Mouse (Mus musculus): ENCODE results near the gene Ankrd11. TPM values are rescaled to one million over a fixed set of nuclear protein-coding genes. Genes with fewer than 3 reads are reported as not detected.

The Ankrd11 gene
- total RNA-seq, 2 experiments from 2014 or later: 69.2 to 76.4 TPM

DNA sequence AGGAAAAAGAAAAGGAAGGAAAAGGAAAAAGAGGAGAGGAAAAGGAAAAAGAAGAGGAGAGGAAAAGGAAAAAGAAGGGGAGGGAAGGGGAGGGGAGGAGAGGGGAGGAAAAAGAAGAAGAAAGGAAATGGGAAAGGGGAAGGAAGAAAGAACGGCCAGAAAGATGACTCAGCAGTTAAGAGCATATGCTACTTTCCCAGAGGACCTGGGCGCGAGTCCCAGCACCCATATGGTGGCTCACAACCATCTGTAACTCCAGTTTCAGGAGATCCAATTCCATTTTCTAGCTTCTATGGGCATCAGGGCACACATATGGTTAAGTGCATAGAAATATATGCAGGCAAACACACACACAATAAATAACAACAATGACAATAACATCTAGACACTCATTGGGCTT is 73.9 kb downstream of the Ankrd11 start:
- no peak for ATAC-seq (replicated peaks; ENCODE audit: poor library complexity)

DNA sequence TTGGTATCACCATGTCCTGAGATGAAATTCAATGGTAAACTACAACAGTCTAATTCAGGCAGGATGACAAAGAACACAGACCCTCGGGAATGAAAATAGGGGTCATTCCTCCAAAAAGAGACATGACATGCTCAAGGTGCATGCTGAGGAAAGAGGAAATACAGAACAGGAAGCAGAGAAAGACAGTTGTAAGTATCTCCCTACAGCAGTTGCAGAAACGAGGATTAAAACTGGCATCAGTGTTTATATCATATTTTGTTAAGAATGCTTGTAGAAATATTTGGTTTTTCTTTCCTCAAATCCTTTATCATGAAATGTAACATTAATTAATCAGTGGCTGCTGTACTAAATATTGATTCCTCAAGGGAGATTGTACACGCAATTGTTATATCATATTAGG is 75.4 kb downstream of the Ankrd11 start:
- no peak for ATAC-seq (replicated peaks; ENCODE audit: poor library complexity)

DNA sequence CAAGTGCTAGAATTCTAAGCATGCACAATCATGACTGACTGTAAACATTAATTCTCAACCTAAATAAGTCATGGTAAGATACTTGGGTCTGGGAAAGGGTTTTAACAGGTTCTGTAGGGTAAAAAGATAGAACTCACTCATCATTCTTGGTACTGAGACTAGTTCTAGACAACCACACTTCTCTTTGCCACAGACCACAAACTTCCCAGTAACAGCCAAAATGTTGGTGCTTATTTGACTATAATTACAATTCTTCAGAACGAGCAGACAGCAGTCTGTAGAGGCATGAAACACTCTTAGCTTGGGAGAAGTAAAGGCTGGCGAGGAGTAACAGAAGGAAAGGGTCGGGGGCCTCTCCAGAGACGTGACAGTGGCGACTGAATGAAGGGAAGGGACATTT is 80.0 kb downstream of the Ankrd11 start:
- no peak for ATAC-seq (replicated peaks; ENCODE audit: poor library complexity)

DNA sequence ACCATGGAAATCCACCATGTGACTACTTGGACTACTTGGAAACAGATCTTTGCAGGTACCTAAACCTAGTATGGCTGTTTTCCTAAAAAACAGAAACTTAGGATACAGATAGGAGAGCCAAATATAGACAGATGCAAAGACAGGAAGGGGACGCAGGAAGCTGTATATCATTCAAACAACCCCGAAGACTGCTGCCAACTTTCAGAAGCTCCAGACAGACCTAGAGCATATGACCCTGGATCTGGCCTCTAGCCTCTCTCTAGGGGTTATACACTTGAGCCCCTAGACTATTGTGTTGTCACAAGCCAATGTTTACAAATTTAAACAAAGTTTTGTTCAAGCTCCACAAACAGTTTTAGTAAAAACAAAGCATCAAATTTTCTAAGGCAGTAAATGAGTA is 80.6 kb downstream of the Ankrd11 start:
- no peak for ATAC-seq (replicated peaks; ENCODE audit: poor library complexity)

DNA sequence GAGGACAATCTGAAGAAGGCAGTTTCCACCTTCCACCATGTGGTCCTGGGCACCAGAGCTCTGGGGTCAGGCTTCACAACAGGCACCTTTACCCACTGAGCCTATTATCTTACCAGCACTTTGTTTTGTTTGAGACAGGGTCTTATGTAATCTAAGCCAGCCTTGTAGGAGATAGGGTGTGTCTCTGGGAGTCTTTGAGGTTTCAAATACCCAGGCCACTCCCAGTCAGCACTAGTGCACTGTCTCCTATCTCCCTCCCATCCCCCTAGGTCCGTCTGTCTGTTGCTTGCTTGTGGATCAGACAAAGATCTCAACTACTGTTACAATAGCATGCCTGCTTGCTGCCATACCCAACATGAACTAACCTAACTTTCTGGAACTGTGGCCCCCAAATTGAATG is 81.1 kb downstream of the Ankrd11 start:
- ATAC-seq (replicated peaks; ENCODE audit: poor library complexity): peak; percentile 91

DNA sequence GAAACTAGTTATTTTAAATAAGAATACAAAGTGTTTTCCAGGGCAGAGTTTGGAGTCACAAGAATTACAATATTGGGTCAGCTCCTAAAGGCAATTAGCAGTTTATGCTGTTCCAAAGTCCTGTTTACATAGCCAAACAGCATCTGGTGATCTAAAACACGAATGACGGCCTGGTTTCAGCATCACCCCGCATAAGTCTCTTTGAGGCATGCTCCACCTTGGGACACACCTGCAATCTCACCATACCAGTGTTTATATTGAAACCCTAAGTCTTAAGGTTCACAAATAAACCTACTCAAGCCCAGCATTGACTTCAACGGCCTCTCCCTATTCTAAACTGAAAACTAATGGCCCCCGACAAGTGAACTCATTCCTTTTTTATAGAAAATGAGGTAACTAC is 81.8 kb downstream of the Ankrd11 start:
- ATAC-seq (replicated peaks; ENCODE audit: poor library complexity): no peak

DNA sequence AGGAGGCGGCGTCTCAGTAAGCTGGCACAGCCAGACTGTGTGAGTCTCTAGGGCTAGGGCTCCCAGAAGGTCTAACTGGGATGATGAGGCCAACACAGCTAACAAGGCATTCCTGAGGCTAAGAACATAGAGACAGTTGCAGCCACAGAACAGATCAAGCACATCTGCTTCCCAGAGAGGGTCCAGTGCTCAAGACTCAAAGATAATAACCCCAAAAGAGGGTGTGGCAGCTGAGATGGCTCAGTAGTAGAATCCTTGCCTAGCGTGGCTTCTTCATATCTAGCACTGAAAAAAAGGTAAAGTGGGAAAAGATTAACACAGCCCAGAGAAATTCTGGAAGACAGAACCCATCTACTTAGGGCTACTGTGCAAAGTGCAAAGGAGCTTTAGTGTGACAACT is 86.1 kb downstream of the Ankrd11 start:
- peak; percentile 35 for ATAC-seq (replicated peaks; ENCODE audit: poor library complexity)

DNA sequence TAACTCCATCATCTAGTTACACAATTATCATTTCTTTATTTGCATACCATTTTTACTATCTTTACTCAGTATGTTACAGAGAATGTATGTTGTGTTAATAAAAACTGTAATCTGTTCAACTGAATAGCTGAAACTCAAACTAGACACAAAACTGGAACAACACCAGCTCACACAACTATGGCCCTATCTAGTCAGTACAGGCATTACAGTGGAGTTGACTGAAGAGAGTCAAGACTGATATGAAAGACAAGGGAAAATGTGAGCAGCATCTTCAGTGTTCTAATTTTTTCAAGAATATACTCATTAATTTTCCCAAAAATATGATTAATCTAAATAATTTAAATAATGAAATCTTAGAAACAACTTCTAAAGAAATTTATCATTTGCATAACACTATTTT is 86.9 kb downstream of the Ankrd11 start:
- ATAC-seq (replicated peaks; ENCODE audit: poor library complexity): peak; percentile 29

DNA sequence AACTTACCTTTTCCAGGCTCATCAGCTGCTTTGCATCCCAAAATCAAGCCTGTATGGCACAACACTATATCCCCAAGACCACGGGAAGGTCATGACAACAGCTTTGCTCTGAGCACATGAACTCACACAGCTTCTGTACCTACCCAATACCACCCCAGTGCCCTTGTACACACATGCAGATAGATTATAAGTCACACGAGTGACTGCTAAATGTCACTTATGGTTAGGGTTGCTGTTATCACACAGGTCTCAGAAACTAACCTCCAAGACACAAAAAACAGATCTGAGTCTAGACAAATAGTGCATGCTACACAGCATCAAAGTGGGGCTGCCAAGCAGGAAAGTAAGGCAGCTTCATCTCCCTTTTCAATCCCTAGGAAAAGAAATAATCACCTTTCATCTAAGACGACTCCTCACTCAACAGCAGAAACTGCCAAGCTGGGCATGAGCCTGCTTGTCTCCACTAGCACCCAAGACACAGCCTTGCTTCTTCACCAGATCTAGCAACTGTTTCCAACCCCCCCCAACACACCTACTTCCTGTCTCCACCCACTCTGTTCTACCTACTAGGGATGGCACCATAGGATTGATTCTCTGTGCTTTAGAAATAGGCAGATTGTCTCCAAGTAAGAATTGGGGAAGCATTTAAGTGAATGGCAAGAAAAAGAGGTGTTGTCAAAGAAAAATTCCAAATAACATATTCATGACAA is 87.8 kb downstream of the Ankrd11 start:
- ATAC-seq (replicated peaks; ENCODE audit: poor library complexity): peak; percentile 33

DNA sequence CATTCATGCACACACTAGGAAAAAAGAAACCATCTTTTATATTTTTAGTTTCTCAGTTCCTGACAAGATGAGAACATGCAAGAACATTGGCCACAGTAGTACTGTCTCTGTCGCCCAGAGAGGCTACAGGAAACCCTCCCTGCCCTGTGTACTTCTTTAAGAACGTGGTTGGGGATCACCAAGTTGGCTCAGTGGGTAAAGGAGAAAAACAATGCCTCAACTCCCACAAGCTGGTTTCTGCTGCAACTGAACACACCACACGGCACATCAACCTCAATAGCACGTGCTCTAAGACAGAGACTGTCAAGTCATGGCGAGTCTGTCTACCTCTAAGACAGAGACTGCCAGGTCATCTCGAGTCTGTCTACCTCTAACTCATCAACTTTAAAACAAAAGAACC is 89.0 kb downstream of the Ankrd11 start:
- peak; percentile 32 for ATAC-seq (replicated peaks; ENCODE audit: poor library complexity)

DNA sequence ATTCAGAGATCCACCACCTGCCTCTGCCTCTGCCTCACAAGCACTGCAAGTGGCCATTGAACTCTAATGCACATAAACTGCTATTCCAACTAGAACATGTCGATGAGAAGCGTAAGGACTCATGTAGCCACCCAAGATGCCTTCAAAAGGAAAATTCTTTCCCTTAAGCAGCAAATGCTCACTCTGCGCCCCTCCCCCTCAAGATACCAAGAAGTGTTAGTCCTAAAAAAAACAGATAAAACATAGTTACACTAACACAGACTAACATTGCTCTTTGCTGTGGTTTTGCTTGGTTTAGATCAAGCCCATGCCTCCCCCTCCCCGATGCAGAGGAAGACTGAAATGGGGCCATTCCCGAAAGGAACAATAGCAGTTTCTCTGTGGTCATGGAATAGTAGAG is 90.6 kb downstream of the Ankrd11 start:
- no peak for ATAC-seq (replicated peaks; ENCODE audit: poor library complexity)

DNA sequence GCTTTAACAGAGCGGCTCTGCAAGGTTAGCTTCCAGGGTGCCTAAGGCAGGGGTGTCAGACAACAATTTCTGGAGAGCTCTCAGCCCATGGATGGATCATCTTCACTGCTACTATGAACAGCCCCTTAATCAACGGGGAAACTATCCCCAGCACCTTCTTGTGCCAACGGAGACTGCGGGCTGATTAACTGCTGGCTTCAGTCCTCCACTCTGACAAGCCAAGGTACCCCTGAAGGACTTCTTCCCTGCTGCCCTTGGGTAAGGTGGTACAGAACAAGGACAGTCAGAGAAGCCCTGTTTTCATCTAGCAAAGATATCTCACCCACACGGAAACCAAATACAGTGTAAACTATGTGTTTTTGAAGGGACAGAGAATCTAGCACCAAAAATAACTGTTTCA is 92.4 kb downstream of the Ankrd11 start:
- no peak for ATAC-seq (replicated peaks; ENCODE audit: poor library complexity)

DNA sequence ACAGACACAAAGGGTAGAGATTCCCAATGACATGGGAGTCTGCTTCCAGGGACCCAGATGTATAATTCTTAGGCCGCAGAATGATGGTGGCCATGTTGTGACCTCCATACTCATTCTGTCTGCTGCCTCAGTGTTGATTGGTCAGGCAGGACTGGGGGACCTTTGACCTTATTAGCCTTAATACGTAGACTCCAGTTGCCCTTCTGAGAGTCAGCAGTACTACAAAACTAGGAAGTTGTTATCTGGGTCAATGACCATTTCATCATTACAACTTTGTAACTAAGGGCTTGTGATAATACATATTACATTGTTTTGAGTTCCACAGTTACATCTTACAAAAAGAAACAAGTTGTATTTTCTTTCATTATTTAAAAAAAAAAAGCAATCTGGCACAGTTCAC is 96.3 kb downstream of the Ankrd11 start:
- ATAC-seq (replicated peaks; ENCODE audit: poor library complexity): no peak

DNA sequence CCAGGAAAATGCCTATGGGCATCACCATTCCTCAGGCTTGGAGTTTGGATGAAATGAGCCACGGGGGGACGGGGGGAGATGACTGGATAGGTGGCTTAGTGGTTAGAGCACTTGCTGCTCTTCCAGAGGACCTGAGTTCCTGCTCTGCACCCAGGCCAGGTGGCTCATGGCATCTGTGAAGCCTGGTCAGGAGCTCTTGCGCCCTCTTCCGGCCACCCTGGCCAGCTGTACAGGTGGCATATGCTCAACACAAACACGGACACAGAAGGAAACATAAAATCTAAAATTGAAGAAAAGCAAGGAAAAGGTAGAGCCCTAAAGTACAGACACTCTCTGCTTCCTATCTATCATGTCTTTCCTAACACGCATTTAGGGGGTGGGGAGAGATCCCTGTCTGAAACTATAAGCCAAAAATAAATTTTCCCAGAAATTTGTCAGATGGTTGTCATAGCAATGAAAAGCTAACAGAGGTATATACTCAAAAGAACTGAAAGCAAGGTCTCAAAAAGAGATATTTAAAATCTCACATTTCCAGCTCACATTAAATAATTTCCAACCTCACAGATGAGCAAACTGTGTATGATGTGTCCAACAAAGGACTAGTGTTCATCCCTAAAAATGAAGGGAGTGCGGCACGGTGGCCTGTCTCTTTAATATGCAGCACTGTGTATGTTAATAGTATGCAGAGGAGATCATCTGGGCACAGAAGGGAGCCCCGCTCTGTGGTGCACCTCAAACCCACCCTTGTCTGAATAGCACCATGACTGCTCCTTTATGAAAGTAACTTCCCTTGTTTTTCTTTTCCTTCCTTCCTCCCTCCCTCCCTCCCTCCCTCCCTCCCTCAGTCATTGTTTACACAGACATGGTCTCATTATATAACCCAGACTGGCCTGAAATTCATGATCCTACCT is 99.0 kb downstream of the Ankrd11 start:
- ATAC-seq (replicated peaks; ENCODE audit: poor library complexity): 0 out of 2 replicates have a peak, but pooled peaks have one; percentile 51

DNA sequence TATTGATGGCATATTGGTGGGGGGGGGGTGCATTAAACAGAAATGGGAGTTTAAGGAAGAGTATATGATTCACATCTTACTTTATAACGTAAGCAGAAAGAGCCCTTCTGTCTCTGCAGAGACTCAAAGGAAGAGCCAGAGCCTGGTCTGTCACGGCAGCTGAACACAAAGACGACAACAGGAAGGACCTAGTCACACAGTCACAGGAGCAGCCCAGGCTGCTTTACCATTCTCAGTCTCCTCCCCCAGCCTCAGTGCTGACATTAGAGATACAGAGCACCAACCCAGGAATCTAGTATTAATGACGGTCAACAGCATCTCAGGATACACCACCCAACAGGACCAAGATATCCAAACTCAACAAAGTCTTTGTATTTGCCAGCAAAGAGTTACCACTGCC is 103.5 kb downstream of the Ankrd11 start:
- ATAC-seq (replicated peaks; ENCODE audit: poor library complexity): no peak

DNA sequence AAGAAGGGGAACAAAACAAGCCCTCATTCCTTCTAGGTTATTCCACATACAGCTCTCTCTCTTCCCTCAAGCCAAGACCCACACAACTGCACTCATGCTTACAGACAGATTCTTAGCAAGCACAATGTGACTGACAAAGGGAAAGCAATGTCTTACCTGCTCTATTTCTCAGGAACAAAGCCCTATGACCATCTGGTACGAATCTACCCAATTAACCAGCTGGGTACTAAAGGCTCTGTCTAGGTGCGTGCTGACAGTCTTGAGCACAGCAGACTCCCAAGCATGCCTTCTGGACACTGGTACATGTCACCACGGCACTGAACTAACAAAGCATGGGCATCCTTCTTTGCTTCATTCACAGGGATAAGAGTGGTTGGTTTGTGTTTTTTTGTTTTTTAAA is 103.9 kb downstream of the Ankrd11 start:
- no peak for ATAC-seq (replicated peaks; ENCODE audit: poor library complexity)

DNA sequence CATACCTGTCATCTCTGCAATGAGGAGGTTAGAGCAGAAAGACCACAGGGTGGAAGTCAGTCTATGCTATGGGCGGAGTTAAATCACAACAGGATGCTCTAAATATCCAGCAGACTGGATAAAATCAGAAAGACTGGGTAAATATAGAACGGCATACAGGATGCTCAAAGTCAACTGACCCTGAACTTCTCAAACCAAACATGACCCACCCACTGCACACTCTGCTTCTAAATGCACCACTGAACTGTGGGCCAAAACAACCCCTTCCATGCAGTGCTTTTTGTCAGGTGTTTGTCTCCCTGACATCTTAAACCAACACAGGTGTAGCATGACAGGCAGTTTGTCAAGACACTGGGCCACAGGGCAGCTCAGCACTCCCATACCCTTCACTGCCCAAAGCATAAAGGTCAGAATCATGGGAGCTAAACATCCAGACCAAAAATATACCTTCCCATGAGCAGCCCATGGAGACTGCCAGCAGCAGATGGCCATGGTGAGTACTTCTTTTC is 104.5 kb downstream of the Ankrd11 start:
- ATAC-seq (replicated peaks; ENCODE audit: poor library complexity): no peak

DNA sequence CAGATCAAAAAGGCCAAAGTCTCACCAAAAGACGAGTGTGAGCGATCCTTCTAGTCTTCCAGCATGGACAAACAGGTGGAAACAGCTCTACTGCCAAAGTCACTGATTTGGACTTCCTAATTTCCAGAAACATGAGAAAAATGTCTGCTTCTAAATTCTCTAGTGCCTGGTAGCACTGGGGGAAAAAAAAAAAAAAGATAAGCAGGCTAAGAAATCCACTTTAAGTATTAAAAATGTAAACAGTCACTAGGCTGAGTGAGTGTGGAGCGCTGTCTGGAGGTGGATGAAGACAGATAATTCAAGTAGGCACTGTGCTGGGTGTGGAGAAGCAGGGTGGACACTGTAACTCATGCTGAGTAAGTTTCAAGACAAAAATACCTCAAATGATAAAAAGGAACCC is 106.2 kb downstream of the Ankrd11 start:
- no peak for ATAC-seq (replicated peaks; ENCODE audit: poor library complexity)

DNA sequence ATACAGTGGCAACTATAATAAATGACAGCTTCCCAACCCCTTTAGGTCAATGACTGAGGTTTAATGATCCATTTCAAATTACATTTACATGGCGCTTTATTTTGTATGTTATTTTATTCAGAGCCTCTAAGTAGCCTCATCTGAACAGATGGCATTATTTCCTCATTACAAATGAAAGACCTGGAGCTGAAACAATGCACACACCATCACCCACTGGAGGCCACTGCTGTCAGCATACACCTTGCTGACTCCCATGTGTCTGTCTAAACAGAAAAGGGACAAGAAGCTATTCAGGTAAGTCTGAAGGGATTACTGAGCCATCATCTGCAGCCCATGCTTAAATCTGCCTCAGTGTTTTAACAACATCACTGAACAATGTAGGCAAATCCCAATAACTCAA is 107.0 kb downstream of the Ankrd11 start:
- ATAC-seq (replicated peaks; ENCODE audit: poor library complexity): no peak

DNA sequence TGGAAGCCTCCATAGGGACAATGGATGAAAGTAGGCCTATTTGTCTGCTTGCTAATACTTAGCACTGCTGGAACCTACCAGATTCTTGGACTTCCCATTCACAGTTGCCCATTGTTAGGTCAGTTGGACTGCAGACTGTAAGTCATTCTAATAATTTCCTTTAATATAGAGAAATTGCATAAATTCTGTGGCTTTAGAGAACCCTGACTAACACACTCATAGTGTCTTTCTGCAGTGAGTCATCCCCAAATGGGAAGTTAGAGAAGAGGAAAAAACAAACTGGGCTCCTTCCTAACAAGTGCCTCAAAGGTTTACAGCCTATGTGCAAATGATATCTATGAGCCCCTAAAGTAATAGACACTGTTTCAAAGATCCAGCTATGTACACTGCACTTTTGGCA is 108.1 kb downstream of the Ankrd11 start:
- peak; percentile 35; the same call in 1 of the 2 replicates for ATAC-seq (replicated peaks; ENCODE audit: poor library complexity)

DNA sequence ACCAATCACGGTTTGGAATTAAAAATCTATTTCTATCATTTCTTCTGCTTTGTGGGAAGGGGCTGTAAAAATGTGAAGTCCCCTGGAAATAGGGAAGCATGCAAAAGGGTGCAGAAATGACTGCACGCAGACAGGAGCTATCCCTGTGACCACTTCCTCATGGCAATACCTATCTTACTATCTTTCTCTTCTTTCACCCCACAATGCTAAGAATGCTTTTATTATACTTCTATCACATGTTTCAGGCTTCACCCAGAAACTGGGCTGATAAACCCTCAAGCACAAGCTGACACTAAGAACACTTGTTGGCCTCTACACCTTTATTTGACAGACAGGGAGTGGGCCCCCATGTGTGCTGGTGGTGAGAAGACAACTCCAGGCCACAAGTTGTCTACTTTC is 109.5 kb downstream of the Ankrd11 start:
- peak; percentile 59 for ATAC-seq (replicated peaks; ENCODE audit: poor library complexity)

Measured in megakaryocyte progenitor cell, adult 5-6 weeks (primary cell).